Mouse (Mus musculus): ENCODE data around the gene Rgs1.

DNA sequence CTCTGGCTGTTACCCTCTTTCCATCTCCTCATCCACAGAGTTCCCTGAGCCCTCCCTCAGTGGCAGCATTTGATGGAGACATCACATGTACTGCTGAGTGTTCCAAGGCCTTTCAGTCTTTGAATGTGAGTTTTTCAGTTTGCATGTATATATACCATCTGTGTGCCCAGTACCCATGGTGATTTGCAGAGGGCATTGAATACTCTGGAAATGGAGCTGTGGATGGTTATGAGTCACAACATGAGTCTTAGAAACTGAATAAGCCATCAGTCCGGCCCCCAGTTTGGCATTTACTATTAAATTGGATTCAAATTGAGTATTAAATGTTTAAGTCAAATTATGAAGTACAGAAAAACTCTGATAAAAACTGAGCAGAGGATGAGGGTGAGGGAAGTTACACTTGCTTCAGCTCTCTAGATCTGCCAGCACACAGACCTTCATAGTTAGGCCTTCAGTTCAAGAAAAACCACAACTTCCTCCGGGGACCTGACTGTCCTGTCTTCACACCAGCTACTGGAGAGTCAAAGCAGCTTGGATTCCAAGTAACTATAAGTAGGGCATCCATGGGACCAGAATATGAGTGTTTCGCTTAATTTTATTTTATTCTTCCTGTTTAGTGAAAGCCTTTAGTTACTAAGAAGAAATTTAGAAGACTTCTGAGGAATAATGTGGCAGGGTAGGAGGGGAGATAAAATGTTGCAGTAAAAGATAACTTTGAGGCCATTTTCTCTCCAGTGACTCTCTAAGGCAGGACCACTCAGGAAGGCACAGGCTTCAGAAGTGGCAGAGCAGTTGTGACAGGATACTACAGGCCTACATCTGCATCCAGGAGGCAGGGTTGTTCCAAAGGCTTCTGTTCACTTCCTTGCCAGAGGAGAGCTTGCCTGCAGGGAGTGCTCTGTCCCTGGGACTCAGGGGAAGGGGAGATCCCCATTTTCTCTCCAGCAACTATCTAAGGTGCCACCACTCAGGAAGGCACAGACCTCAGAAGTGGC, 34.3 kb upstream of the Rgs1 start:
- TF ChIP-seq CTCF (conservative IDR thresholded peaks at IDR 0.05; ENCODE audit: low read length) (no peak), POU5F1 (IDR thresholded peaks at IDR 0.05; ENCODE audit: borderline replicate concordance, low read length) (no peak)
